Mouse (Mus musculus): ENCODE measurements around the gene Trpm8. TPM values are rescaled to one million over a fixed set of nuclear protein-coding genes. Genes with fewer than 3 reads are reported as not detected.
A peak's percentile ranks its signal among the peaks of the same experiment; 100 is the strongest.

The Trpm8 gene
- polyA plus RNA-seq, 1 experiment = not detected

DNA sequence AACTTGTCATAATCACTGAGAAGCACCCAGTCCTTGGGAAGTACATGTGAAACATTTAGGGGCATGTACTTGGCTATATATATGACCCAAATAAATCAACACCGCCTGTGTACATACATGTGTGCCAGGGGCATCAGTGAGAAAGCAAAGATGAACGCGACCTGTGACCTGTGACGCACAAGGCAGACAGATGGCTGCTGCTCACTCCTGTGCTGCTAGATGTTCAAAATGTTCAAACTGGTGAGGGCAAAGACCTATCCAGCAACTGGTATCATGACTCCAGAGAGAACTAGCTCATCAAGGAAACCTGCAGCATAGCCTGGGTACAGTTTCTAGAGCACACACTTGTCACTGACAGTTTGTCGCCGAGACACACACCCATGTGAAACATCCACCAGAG lies 10.0 kb upstream of the Trpm8 start:
- H3K4me3 ChIP-seq (replicated peaks) = no peak overlapping the region
- H3K36me3 ChIP-seq (ENCODE audit: control insufficient read depth) = peaks cover 98% of the 10 kb centered on the region
- peaks cover 13% of the 10 kb centered on the region for H3K9me3 ChIP-seq (ENCODE audit: control insufficient read depth, low read length)
- no peaks in the 10 kb centered on the region for H3K4me1 ChIP-seq (ENCODE audit: control insufficient read depth)
- TF ChIP-seq TAL1 (IDR thresholded peaks at IDR 0.05; ENCODE audit: low read length) = 0 out of 3 replicates have a peak, but pooled peaks have one; percentile 21
- TF ChIP-seq GATA1 (IDR thresholded peaks at IDR 0.05; ENCODE audit: low read length) = no peak
- H3K27me3 ChIP-seq (ENCODE audit: control insufficient read depth) = no peaks in the 10 kb centered on the region

DNA sequence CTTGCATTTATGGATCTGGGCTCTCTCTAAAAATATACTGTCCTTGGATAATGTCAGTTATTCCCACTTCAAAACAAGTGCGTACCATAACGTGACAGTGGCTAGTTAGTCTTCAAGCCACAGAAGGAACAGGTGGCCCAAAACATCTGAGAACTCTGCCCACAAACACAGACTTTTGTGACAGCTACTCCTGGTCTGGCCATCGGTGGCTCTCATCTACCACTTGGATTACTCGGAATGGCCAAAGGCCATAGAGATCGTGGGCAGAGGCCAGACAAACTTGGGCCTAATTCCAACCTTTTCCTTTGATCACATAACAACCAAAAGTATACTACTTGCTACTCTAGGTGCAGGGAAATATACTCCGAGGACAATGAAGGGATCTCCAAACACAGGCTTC lies 9.4 kb upstream of the Trpm8 start:
- no peak for TF ChIP-seq GATA1 (IDR thresholded peaks at IDR 0.05; ENCODE audit: low read length)
- Histone ChIP-seq H3K9me3 (ENCODE audit: control insufficient read depth, low read length) (peaks cover 13% of the 10 kb centered on the region), H3K36me3 (ENCODE audit: control insufficient read depth) (peaks cover 98% of the 10 kb centered on the region), H3K27me3 (ENCODE audit: control insufficient read depth) (no peaks in the 10 kb centered on the region), H3K4me3 (replicated peaks) (no peak overlapping the region), H3K4me1 (ENCODE audit: control insufficient read depth) (no peaks in the 10 kb centered on the region)

DNA sequence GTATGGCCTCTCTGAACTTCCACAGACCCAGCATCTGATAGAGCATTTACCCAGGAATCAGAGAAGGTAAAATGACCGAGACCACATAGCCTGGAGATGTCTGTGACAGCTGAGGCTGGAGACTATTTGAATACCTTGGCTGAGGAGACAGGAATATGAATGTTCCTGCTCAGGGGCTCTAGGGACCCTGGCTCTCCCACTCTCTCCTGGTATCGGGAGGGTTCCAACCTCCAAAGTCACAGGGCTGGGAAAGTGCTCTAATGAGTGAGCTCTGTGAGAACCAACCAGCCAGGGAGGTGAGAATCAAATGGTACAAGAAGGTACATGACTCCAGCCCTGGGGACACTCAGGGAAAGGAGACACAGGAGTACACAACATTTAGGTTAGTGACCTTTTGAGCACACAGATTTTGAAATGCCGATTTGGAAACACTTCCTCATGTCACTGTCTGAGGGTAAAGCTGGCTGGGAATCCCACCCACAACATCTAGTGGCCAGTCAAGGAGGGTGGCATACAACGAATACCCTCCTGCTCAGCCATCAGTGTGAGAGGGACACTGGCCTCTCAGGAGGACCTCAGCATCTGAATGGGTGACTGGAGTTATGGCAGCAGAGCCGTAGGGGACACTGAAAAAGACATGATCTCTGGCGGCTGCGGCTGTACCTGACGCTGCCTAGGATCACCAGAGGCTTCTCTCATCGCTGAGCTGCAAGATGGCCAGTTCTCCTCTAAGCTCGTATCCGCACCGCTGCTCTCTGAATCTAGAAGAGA lies 7.7 kb upstream of the Trpm8 start:
- Histone ChIP-seq H3K9me3 (ENCODE audit: control insufficient read depth, low read length) (peaks cover 13% of the 10 kb centered on the region), H3K4me1 (ENCODE audit: control insufficient read depth) (peaks cover 7% of the 10 kb centered on the region), H3K27me3 (ENCODE audit: control insufficient read depth) (no peaks in the 10 kb centered on the region), H3K36me3 (ENCODE audit: control insufficient read depth) (peaks cover 98% of the 10 kb centered on the region), H3K4me3 (replicated peaks) (no peak overlapping the region)
- TF ChIP-seq GATA1 (IDR thresholded peaks at IDR 0.05; ENCODE audit: low read length) (no peak), TAL1 (IDR thresholded peaks at IDR 0.05; ENCODE audit: low read length) (no peak)

DNA sequence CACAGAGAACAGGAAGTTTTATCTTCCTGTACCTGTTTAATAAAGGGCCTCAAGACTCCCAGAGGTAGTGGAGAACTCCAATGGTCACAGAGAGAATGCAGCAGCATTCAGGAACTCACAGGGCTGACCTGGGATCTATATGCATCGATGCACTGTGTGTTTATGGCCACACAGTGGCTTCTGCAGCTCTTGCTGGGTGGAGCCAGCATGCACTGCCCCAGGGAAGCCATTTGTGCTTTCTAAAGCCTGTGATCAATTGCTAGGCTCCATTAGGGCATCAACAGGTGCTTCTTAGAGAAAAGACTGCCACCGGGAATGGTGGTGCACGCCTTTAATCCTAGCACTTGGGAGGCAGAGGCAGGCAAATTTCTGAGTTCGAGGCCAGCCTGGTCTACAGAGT lies 4.6 kb upstream of the Trpm8 start:
- Histone ChIP-seq H3K4me1 (ENCODE audit: control insufficient read depth) (peaks cover 38% of the 10 kb centered on the region), H3K36me3 (ENCODE audit: control insufficient read depth) (peaks cover 82% of the 10 kb centered on the region), H3K27me3 (ENCODE audit: control insufficient read depth) (no peaks in the 10 kb centered on the region), H3K9me3 (ENCODE audit: control insufficient read depth, low read length) (peaks cover 13% of the 10 kb centered on the region), H3K4me3 (replicated peaks) (no peak overlapping the region)
- TF ChIP-seq TAL1 (IDR thresholded peaks at IDR 0.05; ENCODE audit: low read length) (no peak), GATA1 (IDR thresholded peaks at IDR 0.05; ENCODE audit: low read length) (no peak)

DNA sequence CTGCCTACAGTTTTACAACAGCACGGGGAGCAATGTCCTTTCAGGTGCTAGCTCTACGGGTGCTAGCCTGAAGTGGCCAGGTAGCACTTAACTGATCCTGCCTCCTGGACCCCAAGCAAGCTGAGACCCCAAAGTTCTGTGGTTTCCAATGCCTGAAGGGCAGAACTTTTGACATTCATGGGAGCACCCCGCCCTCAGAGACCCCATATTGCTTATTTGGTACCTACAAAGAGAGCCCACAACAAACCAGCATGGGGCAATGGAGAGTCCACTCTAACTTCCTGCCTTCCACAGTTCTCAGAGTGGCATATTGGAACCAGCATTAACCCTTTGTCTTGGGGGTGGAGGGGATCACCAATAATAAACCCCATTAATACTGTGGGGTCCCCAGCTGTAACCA lies 4.1 kb upstream of the Trpm8 start:
- peaks cover 13% of the 10 kb centered on the region for H3K9me3 ChIP-seq (ENCODE audit: control insufficient read depth, low read length)
- H3K27me3 ChIP-seq (ENCODE audit: control insufficient read depth) = no peaks in the 10 kb centered on the region
- TF ChIP-seq GATA1 (IDR thresholded peaks at IDR 0.05; ENCODE audit: low read length) (no peak), TAL1 (IDR thresholded peaks at IDR 0.05; ENCODE audit: low read length) (no peak)
- no peak overlapping the region for H3K4me3 ChIP-seq (replicated peaks)
- peaks cover 77% of the 10 kb centered on the region for H3K36me3 ChIP-seq (ENCODE audit: control insufficient read depth)
- H3K4me1 ChIP-seq (ENCODE audit: control insufficient read depth) = peaks cover 41% of the 10 kb centered on the region

DNA sequence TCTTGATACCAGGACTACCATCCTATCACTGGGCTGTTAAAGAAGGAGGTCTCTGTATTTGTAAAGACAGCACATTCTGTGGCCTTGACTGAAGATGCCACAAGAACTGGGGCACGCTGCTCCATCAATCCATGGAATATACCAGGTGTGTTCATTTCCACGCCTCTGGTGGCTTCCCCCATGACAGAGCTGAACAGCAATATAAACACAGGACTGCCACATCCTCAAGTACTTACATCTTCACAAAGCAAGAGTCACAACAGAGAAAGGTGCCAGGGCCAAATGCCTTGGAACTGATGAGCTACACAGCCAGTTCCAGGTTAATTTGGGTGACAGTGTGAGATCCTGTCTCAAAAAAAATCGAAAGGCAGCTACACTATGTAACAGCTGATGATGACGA lies 3.6 kb upstream of the Trpm8 start:
- peaks cover 13% of the 10 kb centered on the region for H3K9me3 ChIP-seq (ENCODE audit: control insufficient read depth, low read length)
- TF ChIP-seq TAL1 (IDR thresholded peaks at IDR 0.05; ENCODE audit: low read length) (no peak), GATA1 (IDR thresholded peaks at IDR 0.05; ENCODE audit: low read length) (no peak)
- no peak overlapping the region for H3K4me3 ChIP-seq (replicated peaks)
- no peaks in the 10 kb centered on the region for H3K27me3 ChIP-seq (ENCODE audit: control insufficient read depth)
- peaks cover 72% of the 10 kb centered on the region for H3K36me3 ChIP-seq (ENCODE audit: control insufficient read depth)
- H3K4me1 ChIP-seq (ENCODE audit: control insufficient read depth) = peaks cover 41% of the 10 kb centered on the region

DNA sequence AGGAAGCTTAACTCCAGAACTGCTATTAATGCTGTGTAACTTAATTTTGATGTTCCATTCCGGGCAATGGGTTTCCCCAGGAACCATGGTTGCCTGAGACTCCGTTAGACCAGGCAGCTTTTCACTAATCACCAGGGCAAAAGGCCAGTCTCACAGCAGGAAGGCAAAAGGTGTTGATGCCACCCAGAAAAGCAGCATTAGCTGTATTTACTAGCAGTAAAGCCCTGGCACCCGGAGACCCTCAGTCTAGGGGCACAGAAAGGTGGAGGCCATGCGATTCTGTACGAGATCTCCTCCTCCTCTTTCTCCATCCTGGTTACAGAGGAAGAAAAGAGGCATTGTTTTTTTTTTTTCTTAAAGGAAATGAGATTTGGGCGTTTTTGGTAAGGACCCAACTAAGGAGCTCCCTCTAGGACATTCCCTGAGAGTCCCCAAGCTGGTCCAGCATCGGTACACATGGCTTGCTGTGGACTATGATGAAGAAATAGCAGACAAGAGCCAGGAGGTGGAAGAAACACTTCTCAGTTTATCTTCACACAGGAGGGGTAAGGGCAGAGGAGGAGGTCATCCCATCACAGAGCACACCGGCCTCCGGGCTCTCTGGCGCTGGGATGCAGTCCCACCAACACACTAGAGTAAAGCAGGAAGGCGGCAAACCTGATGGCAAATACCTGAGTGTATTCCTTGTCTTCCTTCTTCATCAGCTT lies 2.9 kb upstream of the Trpm8 start:
- H3K4me1 ChIP-seq (ENCODE audit: control insufficient read depth) = peaks cover 45% of the 10 kb centered on the region
- peak overlapping the region; percentile 65 for H3K4me3 ChIP-seq (replicated peaks)
- H3K36me3 ChIP-seq (ENCODE audit: control insufficient read depth) = peaks cover 65% of the 10 kb centered on the region
- no peaks in the 10 kb centered on the region for H3K27me3 ChIP-seq (ENCODE audit: control insufficient read depth)
- TF ChIP-seq TAL1 (IDR thresholded peaks at IDR 0.05; ENCODE audit: low read length) (no peak), GATA1 (IDR thresholded peaks at IDR 0.05; ENCODE audit: low read length) (no peak)
- peaks cover 13% of the 10 kb centered on the region for H3K9me3 ChIP-seq (ENCODE audit: control insufficient read depth, low read length)

DNA sequence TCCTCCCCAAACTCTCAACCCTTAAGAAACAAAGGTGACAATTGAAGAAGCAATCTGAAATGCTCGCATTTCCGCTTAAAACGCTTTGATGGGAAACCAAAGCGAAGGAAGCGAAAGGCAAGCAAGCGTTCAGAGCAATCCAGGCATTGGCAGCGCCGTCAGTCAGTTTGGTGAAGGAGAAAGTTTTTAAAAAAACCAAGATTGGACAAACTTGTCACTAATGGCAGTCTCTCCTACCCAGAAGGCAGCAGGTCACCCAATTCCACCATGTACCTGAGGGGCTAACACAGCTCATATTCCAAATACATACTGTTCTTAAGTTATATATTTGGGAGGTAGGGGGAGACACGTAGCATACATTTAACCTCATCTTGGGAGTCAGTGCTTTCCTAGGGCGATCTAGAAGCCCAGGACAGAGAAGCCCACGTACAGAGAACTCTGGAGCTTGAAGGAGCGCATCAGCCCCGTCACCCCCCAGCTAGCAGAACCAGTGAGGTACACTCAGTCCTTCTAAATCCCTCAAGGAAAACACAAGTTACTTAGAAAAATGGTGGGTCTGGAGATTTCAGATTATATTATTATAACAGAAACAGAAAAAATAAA lies 2.3 kb upstream of the Trpm8 start:
- Histone ChIP-seq H3K4me1 (ENCODE audit: control insufficient read depth) (peaks cover 45% of the 10 kb centered on the region), H3K9me3 (ENCODE audit: control insufficient read depth, low read length) (peaks cover 13% of the 10 kb centered on the region), H3K27me3 (ENCODE audit: control insufficient read depth) (no peaks in the 10 kb centered on the region), H3K4me3 (replicated peaks) (peak overlapping the region; percentile 65), H3K36me3 (ENCODE audit: control insufficient read depth) (peaks cover 59% of the 10 kb centered on the region)
- TF ChIP-seq TAL1 (IDR thresholded peaks at IDR 0.05; ENCODE audit: low read length) (no peak), GATA1 (IDR thresholded peaks at IDR 0.05; ENCODE audit: low read length) (no peak)
